Mouse (Mus musculus) embryonic stem cell, embryonic (primary cell): Measurements from ENCODE around the gene Fhl1.

ENCODE experiments used
- CTCF ChIA-PET, 4 experiments: fragments of 300-600 bp in 2 of 4; fragments of 350-600 bp in 2 of 4; sonication (Branson Sonifier 250); formaldehyde crosslinking; loops; one replicate each; lab custom pipeline; 2022; ENCODE audit warnings: inconsistent platforms in 2 of 4; lab: Charles Lee
- POLR2A ChIA-PET, 4 experiments: fragments of 300-600 bp in 2 of 4; fragments of 350-600 bp in 2 of 4; sonication (Branson Sonifier 250); formaldehyde crosslinking; loops; one replicate each; lab custom pipeline; 2022; ENCODE audit warnings: antibody characterized with exemption in 4 of 4, inconsistent platforms in 1 of 4; lab: Charles Lee

Fhl1 gene

DNA sequence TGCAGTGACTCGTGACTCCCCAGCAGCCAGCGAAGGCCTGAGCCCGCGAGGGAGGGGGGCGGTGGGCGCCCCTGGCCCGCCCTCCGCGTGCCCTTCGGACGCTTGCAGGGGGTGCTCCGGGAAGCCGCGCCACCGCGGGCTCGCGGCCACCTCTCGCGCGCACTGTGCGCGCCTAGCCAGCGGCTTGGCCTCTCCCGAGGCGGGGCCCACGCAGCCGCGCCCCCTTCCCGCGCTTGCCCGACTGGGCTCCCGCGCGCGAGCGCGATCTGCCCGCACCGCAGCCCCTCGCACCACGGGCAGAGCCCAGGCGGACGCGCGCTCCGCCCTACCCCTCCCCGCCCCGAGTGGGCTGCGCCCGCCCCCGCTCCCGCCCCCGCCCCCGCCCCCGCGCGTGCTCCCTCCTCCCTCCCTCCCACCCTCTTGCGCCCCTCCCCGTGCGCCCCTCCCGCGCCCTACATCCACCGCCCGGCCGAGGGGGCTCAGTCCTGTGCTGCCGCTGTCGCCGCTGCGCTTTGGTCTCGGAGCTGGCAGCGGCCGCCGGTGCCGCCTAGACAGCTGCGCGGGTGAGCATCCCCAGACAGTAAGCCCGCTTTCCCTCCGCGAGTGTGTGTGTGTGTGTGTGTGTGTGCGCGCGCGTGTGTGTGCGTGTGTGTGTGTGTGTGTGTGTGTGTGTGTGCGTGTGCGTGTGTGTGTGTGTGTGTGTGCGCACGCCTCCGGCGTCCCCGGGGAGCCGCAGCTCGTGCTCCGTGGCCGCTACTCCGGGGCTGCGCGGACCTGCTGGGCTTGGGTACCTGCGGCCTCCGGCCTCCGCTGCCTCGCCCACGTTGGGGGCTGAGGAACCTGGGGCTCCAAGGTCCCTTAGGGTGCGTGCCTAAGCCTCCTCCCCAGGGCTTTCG, at the start of gene Fhl1:
Fhl1 (plus strand) TSS at position 482 of the 896 bp plus-strand sequence.
- POLR2A ChIA-PET, result interaction anchor here in 3 of 4 experiments (0.6 to 2.0 kb wide), 8 partner anchors 9 to 532 kb away, joined by 3 to 12 read pairs (median 3); partner anchors contain the start of gene Slc9a6 (in 1 of the 3)
- CTCF ChIA-PET, result interaction anchor here in 1 of 4 experiments (0.5 kb wide), 1 partner anchor 317 kb away, joined by 4 read pairs; no protein-coding TSS in a partner anchor

DNA sequence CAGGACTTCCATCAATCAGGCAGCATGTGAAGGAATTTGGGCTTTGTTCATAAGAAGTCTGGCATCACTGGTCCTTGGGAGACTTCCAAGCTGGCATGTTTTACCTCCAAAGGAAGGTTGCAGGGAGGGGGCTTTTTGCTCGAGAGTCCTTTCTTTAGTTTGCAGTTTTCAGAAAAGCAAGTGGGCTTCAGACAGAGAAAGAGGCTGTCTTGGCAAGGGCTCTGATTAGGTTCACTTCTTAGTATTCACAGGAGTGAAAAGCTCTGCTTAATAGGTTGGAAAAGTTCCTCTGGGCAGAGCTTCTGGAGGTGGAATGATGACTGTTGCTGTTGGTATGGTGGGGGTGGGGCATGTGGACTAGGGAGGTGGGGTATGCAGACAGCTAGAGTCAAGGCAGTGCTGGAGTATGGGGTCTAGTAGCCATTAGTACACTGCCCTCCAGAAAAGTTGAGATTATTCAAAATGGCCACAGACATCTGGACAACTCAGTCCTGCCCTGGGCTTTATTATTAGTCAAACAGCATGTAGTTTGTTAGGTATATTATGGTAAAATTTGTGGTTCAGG, 49.3 kb upstream of the Fhl1 start:
- CTCF ChIA-PET, result interaction anchor here in 1 of 4 experiments (0.7 kb wide), 1 partner anchor 70 kb away, joined by 6 read pairs; no protein-coding TSS in a partner anchor

GRCm38 (mm10) chrX:56683521-56683920, 48.1 kb upstream of the Fhl1 start:
- POLR2A ChIA-PET, result no interaction called here

More for the DNA sequence above, 49.3 kb upstream of the Fhl1 start:
- POLR2A ChIA-PET, result no interaction called here

GRCm38 (mm10) chrX:56692554-56692953, 39.0 kb upstream of the Fhl1 start:
- CTCF ChIA-PET, result no interaction called here
- POLR2A ChIA-PET, result no interaction called here

More at GRCm38 (mm10) chrX:56683521-56683920, 48.1 kb upstream of the Fhl1 start:
- CTCF ChIA-PET, result no interaction called here

DNA sequence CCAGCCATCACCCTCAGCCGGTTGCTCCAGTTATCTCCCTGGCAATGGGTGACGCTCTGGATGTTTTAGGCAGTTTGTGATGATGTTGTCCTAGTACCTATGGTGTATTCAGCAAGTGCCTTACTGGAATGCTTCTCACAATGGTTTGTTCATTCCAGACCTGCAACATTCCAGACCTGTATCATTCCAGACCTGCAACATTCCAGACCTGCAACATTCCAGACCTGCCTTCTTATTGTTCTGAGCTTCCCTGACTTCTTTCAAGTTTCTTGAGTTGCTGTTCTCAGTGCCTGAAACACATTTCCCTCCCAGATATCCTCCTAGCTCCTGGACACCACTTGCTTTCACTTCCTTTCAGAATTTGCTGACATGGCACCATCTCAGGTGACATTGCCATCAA, 37.0 kb upstream of the Fhl1 start:
- POLR2A ChIA-PET, result no interaction called here
- CTCF ChIA-PET, result no interaction called here

GRCm38 (mm10) chrX:56697199-56697780, 34.3 kb upstream of the Fhl1 start:
- ChIA-PET CTCF (no interaction called here), POLR2A (interaction anchor here in 1 of 4 experiments (1.1 kb wide), 1 partner anchor 88 kb away, joined by 3 read pairs; the partner anchor contains the start of gene Slc9a6)

DNA sequence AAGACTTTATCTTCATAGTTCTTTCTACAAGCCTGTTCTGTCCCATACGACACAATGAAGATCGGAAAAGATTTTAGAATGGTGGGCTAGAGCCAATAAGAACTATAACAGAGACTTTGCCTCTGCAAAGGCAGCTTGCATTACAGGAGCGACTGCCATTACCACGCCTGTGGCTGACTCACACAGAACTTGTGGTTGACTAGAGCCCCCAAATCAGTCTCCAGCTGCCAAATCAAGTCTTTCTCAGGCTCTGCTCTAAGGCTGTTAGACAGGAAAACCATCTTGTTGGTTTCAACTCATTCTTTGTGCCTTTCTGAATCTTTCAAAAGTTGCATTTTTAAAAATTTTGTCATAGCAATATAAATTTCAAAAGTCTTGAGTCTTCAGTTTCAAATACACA, 33.7 kb upstream of the Fhl1 start:
- POLR2A ChIA-PET, result interaction anchor here in 1 of 4 experiments (0.5 to 1.1 kb wide), 2 partner anchors 28 to 89 kb away, joined by 3 read pairs; partner anchors contain the start of gene Slc9a6
- CTCF ChIA-PET, result no interaction called here

DNA sequence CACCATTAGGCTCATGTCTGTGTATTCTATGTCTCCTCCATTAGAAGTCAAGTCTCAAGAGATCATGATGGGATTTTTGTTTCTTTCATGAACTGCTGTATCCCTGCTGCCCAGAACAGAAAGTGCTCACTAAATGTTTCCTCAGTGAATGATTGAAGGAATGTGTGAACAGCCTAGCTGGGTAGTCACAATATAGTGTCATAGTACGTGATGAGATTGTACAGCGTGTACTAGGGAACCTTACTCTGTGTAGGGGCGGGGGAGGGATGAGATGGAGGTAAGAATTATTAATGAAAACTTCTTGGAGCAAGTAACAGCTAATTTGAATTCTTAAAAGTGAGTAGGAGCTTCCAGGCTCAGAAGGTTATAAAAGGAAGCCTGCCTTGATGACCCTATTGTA, 30.3 kb upstream of the Fhl1 start:
- ChIA-PET CTCF (interaction anchor here in 1 of 4 experiments (0.7 kb wide), 1 partner anchor 90 kb away, joined by 3 read pairs; no protein-coding TSS in a partner anchor), POLR2A (no interaction called here)

- ChIA-PET CTCF (interaction anchor here in 1 of 4 experiments (1.2 kb wide), 1 partner anchor 8 kb away, joined by 4 read pairs; no protein-coding TSS in a partner anchor), POLR2A (no interaction called here)
Measured at GRCm38 (mm10) chrX:56703965-56704562, 27.5 kb upstream of the Fhl1 start.

- CTCF ChIA-PET, result interaction anchor here in 1 of 4 experiments (0.5 kb wide), 1 partner anchor 78 kb away, joined by 3 read pairs; no protein-coding TSS in a partner anchor
- POLR2A ChIA-PET, result interaction anchor here in 1 of 4 experiments (1.0 kb wide), 1 partner anchor 22 kb away, joined by 3 read pairs; no protein-coding TSS in a partner anchor
Measured at GRCm38 (mm10) chrX:56708592-56709370, 22.8 kb upstream of the Fhl1 start.

DNA sequence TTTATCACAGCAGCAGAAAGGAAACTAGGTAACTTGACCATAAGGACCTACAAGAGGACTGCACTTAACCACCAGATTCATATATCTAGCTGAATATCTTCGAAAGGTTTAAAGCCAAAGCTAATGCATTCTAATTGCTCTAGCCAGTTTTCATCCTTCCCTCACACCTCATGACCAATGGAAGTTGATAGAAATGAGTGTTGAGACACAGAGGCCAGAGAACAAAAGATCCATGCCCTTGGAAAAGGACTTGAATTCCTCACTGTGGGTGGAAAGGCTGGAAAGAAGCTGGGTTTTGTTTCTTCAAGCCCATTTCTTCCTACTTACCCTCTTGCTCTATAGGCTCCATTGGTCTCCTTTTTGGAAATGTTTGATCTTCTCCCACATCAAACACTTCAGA, 21.1 kb upstream of the Fhl1 start:
- POLR2A ChIA-PET, result interaction anchor here in 2 of 4 experiments (0.8 to 1.0 kb wide), 2 partner anchors 9 to 41 kb away, joined by 3 read pairs; no protein-coding TSS in a partner anchor
- CTCF ChIA-PET, result no interaction called here

DNA sequence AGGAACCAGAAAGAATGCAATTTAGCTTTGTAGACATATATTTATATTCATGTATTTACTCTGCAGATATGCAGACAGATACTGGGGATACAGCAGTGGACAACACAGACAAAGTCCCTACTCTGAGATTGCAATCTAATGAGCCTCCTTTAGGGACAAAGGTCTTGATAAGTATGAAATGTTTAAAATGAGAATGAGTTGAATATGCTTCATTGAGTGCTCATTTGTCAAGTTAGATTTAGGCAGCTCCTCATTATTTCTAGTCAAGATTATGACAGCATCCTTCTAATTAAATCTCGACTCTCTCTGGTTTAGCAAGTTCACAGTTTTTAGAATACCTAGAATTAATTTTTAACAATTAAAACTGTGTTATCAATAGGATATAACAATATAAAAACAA, 18.9 kb upstream of the Fhl1 start:
- ChIA-PET POLR2A (no interaction called here), CTCF (interaction anchor here in 1 of 4 experiments (0.5 to 1.4 kb wide), 2 partner anchors 9 to 468 kb away, joined by 4 to 8 read pairs; no protein-coding TSS in a partner anchor)

DNA sequence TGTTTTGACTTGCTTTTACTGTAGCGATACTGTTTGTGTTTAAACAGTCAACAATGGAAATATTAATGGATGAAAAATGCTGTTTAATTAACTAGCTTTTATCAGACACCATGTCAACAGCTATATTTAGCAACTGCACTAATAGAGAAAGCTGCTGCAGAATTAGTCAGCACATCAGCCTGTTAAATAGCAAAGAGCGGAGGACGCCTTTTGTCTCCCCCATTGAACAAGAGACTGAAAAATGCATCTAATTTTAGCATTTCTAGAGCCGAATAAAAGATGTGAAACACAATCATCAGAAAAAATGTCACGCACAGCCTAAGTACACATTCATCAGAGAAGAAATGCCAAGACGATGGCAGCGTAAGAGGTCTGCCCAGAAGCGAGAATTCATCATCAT, 9.0 kb upstream of the Fhl1 start:
- POLR2A ChIA-PET, result interaction anchor here in 1 of 4 experiments (1.0 kb wide), 1 partner anchor 9 kb away, joined by 3 read pairs; the partner anchor contains the start of gene Fhl1
- CTCF ChIA-PET, result no interaction called here

GRCm38 (mm10) chrX:56728507-56728906, 3.1 kb upstream of the Fhl1 start:
- ChIA-PET CTCF (interaction anchor here in 1 of 4 experiments (0.6 kb wide), 1 partner anchor 66 kb away, joined by 3 read pairs; no protein-coding TSS in a partner anchor), POLR2A (interaction anchor here in 1 of 4 experiments (1.3 kb wide), 1 partner anchor 88 kb away, joined by 4 read pairs; no protein-coding TSS in a partner anchor)

DNA sequence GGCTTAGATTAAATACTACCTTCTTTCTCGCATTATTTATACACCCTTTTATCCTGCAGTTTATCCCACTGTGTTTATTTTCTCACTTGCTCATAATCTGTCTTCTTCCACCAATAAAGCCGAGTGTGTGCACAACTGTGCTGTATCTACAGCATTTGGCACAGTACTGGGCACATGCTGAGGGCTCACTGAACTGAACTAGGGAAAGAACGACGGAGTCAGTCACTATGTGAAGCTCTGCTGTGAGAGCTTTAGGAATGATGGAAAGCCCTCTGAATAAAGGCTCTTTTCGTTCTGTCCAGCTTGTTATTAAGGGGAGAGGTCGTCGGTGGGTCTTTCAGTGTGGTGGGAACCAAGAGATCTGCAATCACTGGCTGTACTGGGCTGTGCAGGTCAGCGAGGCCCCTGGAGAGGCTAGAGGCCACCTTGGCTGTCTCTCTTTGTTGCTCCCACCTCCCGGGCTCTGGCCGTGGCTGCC, 720 bp upstream of the Fhl1 start:
- CTCF ChIA-PET, result no interaction called here
- POLR2A ChIA-PET, result interaction anchor here in 2 of 4 experiments (1.1 to 2.0 kb wide), 3 partner anchors 23 to 121 kb away, joined by 3 to 12 read pairs (median 3); partner anchors contain the start of gene Slc9a6 (in 2 of the 2)

DNA sequence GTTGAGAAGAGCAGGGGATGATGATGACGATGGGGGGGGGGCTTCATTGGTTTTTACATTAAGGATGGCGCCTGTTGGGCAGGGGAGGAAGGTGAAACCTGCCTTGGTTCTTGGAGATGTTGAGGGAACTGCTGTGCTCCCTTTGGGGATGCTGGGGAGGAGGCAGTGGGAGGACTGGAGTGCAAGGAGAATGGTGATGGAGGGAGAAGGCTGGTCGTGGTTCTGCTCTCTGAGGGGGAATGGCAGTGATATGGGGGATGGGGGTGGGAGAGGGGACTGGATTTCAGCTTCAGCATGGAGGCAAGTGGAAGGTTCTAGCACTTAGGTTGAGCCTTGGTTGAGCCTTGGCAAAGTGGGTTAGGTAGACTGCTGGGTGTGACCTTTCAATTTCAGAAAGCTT, 814 bp downstream of the Fhl1 start:
- CTCF ChIA-PET, result interaction anchor here in 1 of 4 experiments (0.6 kb wide), 1 partner anchor 165 kb away, joined by 3 read pairs; no protein-coding TSS in a partner anchor
- POLR2A ChIA-PET, result interaction anchor here in 2 of 4 experiments (0.7 to 1.2 kb wide), 4 partner anchors 17 to 417 kb away, joined by 3 to 6 read pairs (median 3); no protein-coding TSS in a partner anchor

DNA sequence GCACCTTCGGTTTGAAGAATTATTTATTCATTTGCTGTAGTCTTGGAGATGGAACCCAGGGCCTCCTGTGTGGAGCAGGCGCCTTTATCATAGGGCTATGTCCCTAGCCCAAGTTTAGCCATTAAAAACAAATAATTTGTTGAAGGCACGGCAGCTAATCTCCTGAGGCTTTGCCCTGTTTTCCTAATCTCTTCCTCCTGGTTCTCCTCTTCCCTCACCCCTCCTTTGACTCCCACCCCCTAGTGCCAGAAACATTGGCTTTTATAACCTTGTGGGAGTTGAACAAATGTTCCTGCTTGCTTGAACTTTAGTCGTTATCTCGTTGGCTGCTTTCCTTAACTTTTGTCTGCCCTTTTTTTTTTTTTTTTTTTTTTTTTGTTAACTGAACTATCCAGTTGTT, 2.8 kb downstream of the Fhl1 start:
- ChIA-PET CTCF (no interaction called here), POLR2A (interaction anchor here in 1 of 4 experiments (0.7 kb wide), 1 partner anchor 1084 kb away, joined by 3 read pairs; no protein-coding TSS in a partner anchor)
